In the genomic region with DNA sequence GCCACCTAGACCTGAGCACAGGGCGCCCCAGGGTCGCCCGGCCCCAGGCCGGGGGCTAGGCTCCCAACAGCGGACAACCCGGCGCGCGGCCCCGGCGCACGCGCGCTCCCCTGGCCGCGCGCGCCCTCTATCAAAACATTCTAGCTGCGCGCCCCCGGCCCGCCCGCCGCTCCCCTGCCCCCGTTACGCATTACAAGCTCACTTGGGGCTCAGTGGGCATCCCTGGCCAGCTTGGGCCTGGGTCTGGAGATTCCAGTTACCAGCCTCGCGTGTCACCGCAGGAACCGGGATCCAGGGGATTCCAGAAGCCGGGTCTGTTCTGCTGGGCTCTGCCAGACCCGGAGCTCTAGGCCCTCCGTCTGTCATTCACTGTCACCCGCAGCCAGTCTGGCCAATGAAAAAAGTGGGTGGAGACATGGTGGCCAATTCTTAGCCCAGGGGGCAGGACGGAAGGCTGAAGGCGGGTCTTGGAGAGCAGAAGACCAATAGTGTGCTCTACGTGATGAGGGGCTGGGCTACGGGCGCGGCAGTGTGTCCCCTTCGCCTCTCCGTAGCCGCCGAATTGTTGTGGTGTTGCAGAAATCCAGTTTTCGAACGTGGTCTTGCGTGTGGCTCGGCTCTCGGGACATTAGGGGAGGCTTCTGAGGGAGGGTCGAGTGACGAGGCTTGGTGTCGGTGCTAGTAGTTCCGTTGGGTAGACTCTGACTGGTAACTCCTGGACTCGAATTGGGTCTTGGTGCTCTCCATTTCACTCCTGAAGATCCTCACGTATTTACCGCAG, we compare ENCODE assay signal across 8 mouse cellular contexts. TPM values are rescaled to one million over a fixed set of nuclear protein-coding genes. Genes with fewer than 3 reads are reported as not detected.
A peak's percentile ranks its signal among the peaks of the same experiment; 100 is the strongest.
DNase-seq lines count a peak whose midpoint lies in the region; ATAC-seq and TF ChIP-seq lines count a peak whose summit lies in the region.

A gene (plus strand): TSS at position 530 of the 781 bp plus-strand sequence.
A gene (minus strand): TSS at position 575 of the 781 bp plus-strand sequence.

- no peaks in the 10 kb centered on the region for H3K27me3 ChIP-seq in hindbrain, postnatal 0 days (ENCODE audit: insufficient read depth, low read length)

- peak within 1 kb of the TSS; percentile 93 for H3K4me3 ChIP-seq in gastrocnemius, adult 2 months
- peak within 1 kb of the TSS; percentile 84 for H3K4me3 ChIP-seq in hindbrain, postnatal 0 days (ENCODE audit: low read length)
- peak within 1 kb of the TSS; percentile 60 for H3K4me3 ChIP-seq in left cerebral cortex, adult 2 months

- peaks cover 12% of the 10 kb centered on the region for H3K4me1 ChIP-seq in hindbrain, postnatal 0 days (ENCODE audit: insufficient read depth, low read length)

- peaks cover 26% of the 10 kb centered on the region; the same call in 1 of the 2 replicates for H3K36me3 ChIP-seq in hindbrain, postnatal 0 days (ENCODE audit: insufficient read depth, low read length)

- peak; percentile 9; the same call in 1 of the 2 replicates for TF ChIP-seq CTCF in gastrocnemius, adult 2 months (IDR thresholded peaks at IDR 0.05)
- TF ChIP-seq CTCF in hindbrain, postnatal 0 days (IDR thresholded peaks at IDR 0.05; ENCODE audit: low read depth): no peak
- TF ChIP-seq CTCF in left cerebral cortex, adult 2 months (IDR thresholded peaks at IDR 0.05): no peak

- peak within 1 kb of the TSS; percentile 99 for H3K4me2 ChIP-seq in hindbrain, postnatal 0 days (ENCODE audit: low read depth, low read length)

- DNase-seq in ZHBTc4 (ENCODE audit: low read depth, low spot score): peak; percentile 99
- DNase-seq in gastrocnemius, adult 2 months: peak; percentile 97
- DNase-seq in hindbrain, postnatal 0 days (ENCODE audit: low spot score): peak; percentile 97
- DNase-seq in left cerebral cortex, adult 2 months (ENCODE audit: extremely low spot score in 1 of 2, low spot score in 2 of 2): peak; percentile 91 to 96
- DNase-seq in right cerebral cortex, adult 2 months (ENCODE audit: low spot score in 2 of 2): peak; percentile 95 to 97
- peak; percentile 95 for DNase-seq in urinary bladder, postnatal 14 days (ENCODE audit: low spot score)

- ATAC-seq in common myeloid progenitor, adult 5-6 weeks (replicated peaks; ENCODE audit: low read depth, poor library complexity, severe bottlenecking): peak; percentile 91
- peak; percentile 99 for ATAC-seq in hindbrain, postnatal 0 days
- peak; percentile 85 for ATAC-seq in megakaryocyte, adult 5-6 weeks (ENCODE audit: poor library complexity, severe bottlenecking)

- H3K9me3 ChIP-seq in hindbrain, postnatal 0 days (ENCODE audit: low read length): no peaks in the 10 kb centered on the region

- WGBS in hindbrain, postnatal 0 days: under 1% methylated on average over 56 of the region's 56 CpGs

- intact Hi-C loops in gastrocnemius, adult 2 months (cut with DNase I): loop anchor here (1.0 to 2.0 kb wide), 2 partner anchors 19 to 59 kb away; a partner anchor contains a TSS
- intact Hi-C loops in left cerebral cortex, adult 2 months (cut with DNase I): no loop called here

- H3K27ac ChIP-seq in gastrocnemius, adult 2 months: peak within 1 kb of the TSS; percentile 97
- peak within 1 kb of the TSS; percentile 96 for H3K27ac ChIP-seq in hindbrain, postnatal 0 days
- peak within 1 kb of the TSS; percentile 96 for H3K27ac ChIP-seq in left cerebral cortex, adult 2 months

- peak within 1 kb of the TSS; percentile 95 for H3K9ac ChIP-seq in hindbrain, postnatal 0 days (replicated peaks; ENCODE audit: low read length)

RNA-seq across cellular contexts. Expression of the first gene that starts in this region (rescaled TPM):
- 13.1 and 17.3 TPM in 2 replicates for total RNA-seq in common myeloid progenitor, adult 5-6 weeks (2017)
- total RNA-seq in gastrocnemius, adult 2 months (2021): 1 to 10 TPM; 5.5 to 5.9 TPM
- 17.9 and 30.2 TPM in 2 replicates for total RNA-seq in hindbrain, postnatal 0 days (2014; rRNA removed)
- polyA plus RNA-seq in hindbrain, postnatal 0 days (2015; fragmentation: Nextera tagmentation; extraction: Ambion mirVana): 14.1 and 17.0 TPM in 2 replicates
- total RNA-seq in left cerebral cortex, adult 2 months (2021): 10 to 100 TPM; 25.7 to 30.7 TPM
- 6.2 and 7.6 TPM in 2 replicates for total RNA-seq in megakaryocyte, adult 5-6 weeks (2015)
- total RNA-seq in megakaryocyte, adult 5-6 weeks (2017): 24.5 and 24.6 TPM in 2 replicates

RNA-seq across cellular contexts. Expression of the second gene that starts in this region (rescaled TPM):
- total RNA-seq in common myeloid progenitor, adult 5-6 weeks (2017): 6.8 and 8.5 TPM in 2 replicates
- total RNA-seq in gastrocnemius, adult 2 months (2021): 100 to 1,000 TPM; 107 to 113 TPM
- total RNA-seq in hindbrain, postnatal 0 days (2014; rRNA removed): 132 and 155 TPM in 2 replicates
- polyA plus RNA-seq in hindbrain, postnatal 0 days (2015; fragmentation: Nextera tagmentation; extraction: Ambion mirVana): 60.3 and 62.8 TPM in 2 replicates
- 100 to 1,000 TPM; 131 to 132 TPM for total RNA-seq in left cerebral cortex, adult 2 months (2021)
- 26.7 and 34.8 TPM in 2 replicates for total RNA-seq in megakaryocyte, adult 5-6 weeks (2015)
- total RNA-seq in megakaryocyte, adult 5-6 weeks (2017): 12.8 and 21.3 TPM in 2 replicates

Comparison
In these comparisons a context has a peak if more than half of its experiments do, and no peak if none do; other contexts are left out.
1. Peak in every context shown above with its lines: DNase-seq, ATAC-seq, H3K4me3 ChIP-seq and H3K27ac ChIP-seq.